Mouse (Mus musculus) E14TG2a.4 (cell line): Measurements from ENCODE around the gene Atp5e.

ENCODE experiments used
- CTCF ChIP-seq: conservative IDR thresholded peaks from 2 replicates; pipeline ENCODE4 v1.5.1; 2014; ENCODE audit warnings: low read length
- NANOG ChIP-seq: IDR thresholded peaks from 2 replicates; pipeline ENCODE4 v1.6.1; 2014; ENCODE audit warnings: borderline replicate concordance, low read length, mixed read lengths
- POU5F1 ChIP-seq: IDR thresholded peaks from 2 replicates; pipeline ENCODE4 v1.6.1; 2014; ENCODE audit warnings: low read length, borderline replicate concordance

GRCm38 (mm10) chr2:174434943-174435342 lies 29.0 kb downstream of the Atp5e start:
- TF ChIP-seq CTCF (no peak), POU5F1 (no peak), NANOG (no peak)
